Mouse (Mus musculus) myocyte (in vitro differentiated cells): ENCODE measurements around the gene Kdm4b.

Source experiments
- CEBPB ChIP-seq: IDR thresholded peaks from 2 replicates; pipeline ENCODE4 v1.6.1; 2011; ENCODE audit warnings: mild to moderate bottlenecking, moderate library complexity; ENCODE audit not compliant: poor library complexity, insufficient read depth, severe bottlenecking
- E2F4 ChIP-seq: IDR thresholded peaks from one replicate; pipeline ENCODE4 v1.6.1; 2011; ENCODE audit warnings: mild to moderate bottlenecking, control low read depth, moderate library complexity; ENCODE audit not compliant: insufficient read depth
- MAX ChIP-seq: IDR thresholded peaks from one replicate; pipeline ENCODE4 v1.6.1; 2011; ENCODE audit warnings: low read depth, mild to moderate bottlenecking, control low read depth
- MYOD1 ChIP-seq, 3 experiments: IDR thresholded peaks; one replicate each; pipeline ENCODE4 v1.6.1; 2011; ENCODE audit warnings: control low read depth in 2 of 3, low read depth in 2 of 3, mild to moderate bottlenecking in 2 of 3, moderate library complexity in 1 of 3; ENCODE audit not compliant: insufficient read length in 2 of 3, control insufficient read depth in 1 of 3
- MYOG ChIP-seq, 3 experiments: IDR thresholded peaks; one replicate each; pipeline ENCODE4 v1.6.1; 2011; ENCODE audit warnings: control low read depth in 2 of 3, low read depth in 2 of 3, mild to moderate bottlenecking in 2 of 3; ENCODE audit not compliant: insufficient read length in 2 of 3, control insufficient read depth in 1 of 3, insufficient read depth in 1 of 3
- POLR2A ChIP-seq: IDR thresholded peaks from one replicate; pipeline ENCODE4 v1.6.1; 2011; ENCODE audit warnings: low read depth, mild to moderate bottlenecking, control low read depth, moderate library complexity; ENCODE audit not compliant: insufficient read length
- POLR2AphosphoS2 ChIP-seq: IDR thresholded peaks from one replicate; pipeline ENCODE4 v1.6.1; 2011; ENCODE audit warnings: low read depth, control low read depth; ENCODE audit not compliant: insufficient read length
- SRF ChIP-seq: IDR thresholded peaks from one replicate; pipeline ENCODE4 v1.6.1; 2011; ENCODE audit warnings: low read depth; ENCODE audit not compliant: control insufficient read depth, insufficient read length
- TCF12 ChIP-seq: IDR thresholded peaks from one replicate; pipeline ENCODE4 v1.6.1; 2011; ENCODE audit warnings: mild to moderate bottlenecking, control low read depth; ENCODE audit not compliant: poor library complexity, insufficient read depth, severe bottlenecking
- TCF3 ChIP-seq: IDR thresholded peaks from one replicate; pipeline ENCODE4 v1.6.1; 2011; ENCODE audit warnings: low read depth, control low read depth; ENCODE audit not compliant: insufficient read length
- USF1 ChIP-seq: IDR thresholded peaks from one replicate; pipeline ENCODE4 v1.6.1; 2011; ENCODE audit warnings: low read depth, mild to moderate bottlenecking, control low read depth, moderate library complexity

DNA sequence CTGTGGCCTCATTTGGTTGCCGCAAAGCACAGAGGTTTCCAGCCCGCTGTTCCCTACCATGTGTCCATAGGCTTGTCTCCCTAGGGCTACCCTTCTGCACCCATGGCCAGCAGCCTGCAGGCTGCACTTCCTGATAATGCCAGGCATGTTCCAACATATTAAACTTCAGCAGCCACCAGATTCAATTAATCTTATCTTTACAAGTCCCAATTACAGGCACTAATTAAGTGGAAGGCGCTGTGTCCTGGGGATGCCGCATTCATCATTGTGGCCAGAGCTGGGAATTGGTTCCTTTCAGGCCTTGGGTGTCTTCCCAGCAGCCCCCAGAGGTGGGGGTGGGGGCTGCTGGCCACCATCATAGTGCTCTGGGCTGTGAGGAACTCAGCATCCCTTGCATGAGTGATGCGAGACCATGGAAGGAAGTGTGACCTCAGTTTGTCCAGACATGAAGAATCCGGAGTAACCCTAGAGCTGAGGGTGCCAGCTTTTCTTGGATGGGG, 42.5 kb downstream of the Kdm4b start:
- TF ChIP-seq E2F4 (no peak), MYOG (IDR thresholded peaks at IDR 0.05; ENCODE audit: control insufficient read depth in 1 of 3, insufficient read depth in 1 of 3, insufficient read length in 2 of 3, low read depth in 2 of 3) (no peak), POLR2AphosphoS2 (no peak), POLR2A (no peak), MAX (no peak), MYOD1 (IDR thresholded peaks at IDR 0.05; ENCODE audit: control insufficient read depth in 1 of 3, insufficient read length in 2 of 3, low read depth in 2 of 3) (no peak), USF1 (no peak), TCF12 (no peak), TCF3 (no peak), CEBPB (no peak), SRF (no peak)
